Mouse (Mus musculus) embryonic fibroblast, embryonic 13.5 days (primary cell): ENCODE measurements around the gene Ywhaq.

ENCODE experiments used
- CTCF ChIP-seq: IDR thresholded peaks from 2 replicates; pipeline ENCODE4 v1.5.1; 2011; ENCODE audit warnings: mild to moderate bottlenecking, control low read depth, low read length, moderate library complexity, borderline replicate concordance; ENCODE audit not compliant: insufficient read depth
- POLR2A ChIP-seq: IDR thresholded peaks from 2 replicates; pipeline ENCODE4 v1.6.1; 2011; ENCODE audit warnings: low read depth, mild to moderate bottlenecking, control low read depth, low read length, moderate library complexity

GRCm38 (mm10) chr12:21456021-21456420, 38.6 kb upstream of the Ywhaq start:
- no peak for TF ChIP-seq POLR2A
- no peak for TF ChIP-seq CTCF
